Comparison of ENCODE assay signal across 9 mouse cellular contexts in genomic region chr6:87730141-87730540, GRCm38 (mm10). TPM values are rescaled to one million over a fixed set of nuclear protein-coding genes. Genes with fewer than 3 reads are reported as not detected.
DNase-seq lines count a peak whose midpoint lies in the region; ATAC-seq lines count a peak whose summit lies in the region.
"Had no signal": no experiment of that assay in that cellular context is flagged by ENCODE, and none has a peak within 500 bp of the region (broad histone marks: within the 10 kb centered on the region; RNA-seq: fewer than 3 reads in every experiment).

No protein-coding gene starts in this region.

- ATAC-seq in liver, embryonic 11.5 days (replicated peaks; ENCODE audit: low FRiP score) = no peak
- no peak for ATAC-seq in forebrain, embryonic 13.5 days
- no peak for ATAC-seq in neural tube, embryonic 14.5 days (ENCODE audit: low read depth)

- no peak overlapping the region for H3K27ac ChIP-seq in liver, embryonic 11.5 days (ENCODE audit: low read depth, low read length)
- H3K27ac ChIP-seq in forebrain, embryonic 13.5 days = no peak overlapping the region
- H3K27ac ChIP-seq in limb, embryonic 10.5 days = 0 out of 2 replicates have a peak overlapping the region, but pooled peaks have one; percentile 53
- H3K27ac ChIP-seq in neural tube, embryonic 14.5 days (ENCODE audit: low read depth, low read length) = peak overlapping the region; percentile 78

- no peak overlapping the region for H3K9ac ChIP-seq in liver, embryonic 11.5 days (ENCODE audit: low read depth, low read length)
- peak overlapping the region; percentile 65 for H3K9ac ChIP-seq in forebrain, embryonic 13.5 days
- peak overlapping the region; percentile 69 for H3K9ac ChIP-seq in neural tube, embryonic 14.5 days (replicated peaks; ENCODE audit: low read depth, low read length)

- DNase-seq in liver, embryonic 11.5 days (ENCODE audit: low spot score) = no peak
- no peak for DNase-seq in liver
- no peak for DNase-seq in limb, embryonic 10.5 days (ENCODE audit: low spot score)
- DNase-seq in frontal cortex, adult 2 months (ENCODE audit: extremely low spot score in 1 of 2, low spot score in 1 of 2) = no peak
- DNase-seq in right cerebral cortex, postnatal 25 days = no peak
- no peak for DNase-seq in cerebellum, postnatal 10 days

- H3K4me3 ChIP-seq in liver, embryonic 11.5 days (ENCODE audit: low read depth, low read length) = peak overlapping the region; percentile 57
- peak overlapping the region; percentile 55 for H3K4me3 ChIP-seq in forebrain, embryonic 13.5 days
- peak overlapping the region; percentile 63 for H3K4me3 ChIP-seq in limb, embryonic 10.5 days
- peak overlapping the region; percentile 65 for H3K4me3 ChIP-seq in neural tube, embryonic 14.5 days (ENCODE audit: low read depth, low read length)
- H3K4me3 ChIP-seq: myocyte had no signal

- WGBS in liver, embryonic 11.5 days = 22% methylated on average over 13 of the region's 13 CpGs
- WGBS in forebrain, embryonic 13.5 days = 16% methylated on average over 13 of the region's 13 CpGs
- WGBS in limb, embryonic 10.5 days = 15% methylated on average over 13 of the region's 13 CpGs
- WGBS in neural tube, embryonic 14.5 days = 19% methylated on average over 13 of the region's 13 CpGs

- H3K27me3 ChIP-seq in liver, embryonic 11.5 days (replicated peaks; ENCODE audit: control insufficient read depth, insufficient read depth, low read length) = peaks cover 57% of the 10 kb centered on the region
- peaks cover 73% of the 10 kb centered on the region for H3K27me3 ChIP-seq in forebrain, embryonic 13.5 days
- H3K27me3 ChIP-seq in limb, embryonic 10.5 days (ENCODE audit: low read depth, poor library complexity, severe bottlenecking) = peaks cover 79% of the 10 kb centered on the region
- H3K27me3 ChIP-seq in neural tube, embryonic 14.5 days (ENCODE audit: control insufficient read depth, insufficient read depth, low read length) = peaks cover 11% of the 10 kb centered on the region

- H3K36me3 ChIP-seq in liver, embryonic 11.5 days (ENCODE audit: control insufficient read depth, insufficient read depth, low read length) = no peaks in the 10 kb centered on the region
- no peaks in the 10 kb centered on the region for H3K36me3 ChIP-seq in forebrain, embryonic 13.5 days (ENCODE audit: poor library complexity, severe bottlenecking)
- H3K36me3 ChIP-seq in limb, embryonic 10.5 days = no peaks in the 10 kb centered on the region
- no peaks in the 10 kb centered on the region for H3K36me3 ChIP-seq in neural tube, embryonic 14.5 days (ENCODE audit: control insufficient read depth, insufficient read depth, low read length)

- H3K4me2 ChIP-seq in liver, embryonic 11.5 days = peak overlapping the region; percentile 88
- peak overlapping the region; percentile 86 for H3K4me2 ChIP-seq in forebrain, embryonic 13.5 days
- peak overlapping the region; percentile 87 for H3K4me2 ChIP-seq in neural tube, embryonic 14.5 days (ENCODE audit: low read depth, low read length)

- peaks cover 12% of the 10 kb centered on the region for H3K4me1 ChIP-seq in liver, embryonic 11.5 days (replicated peaks; ENCODE audit: control insufficient read depth, insufficient read depth, low read length)
- peaks cover 31% of the 10 kb centered on the region for H3K4me1 ChIP-seq in forebrain, embryonic 13.5 days
- H3K4me1 ChIP-seq in limb, embryonic 10.5 days = peaks cover 28% of the 10 kb centered on the region
- H3K4me1 ChIP-seq in neural tube, embryonic 14.5 days (ENCODE audit: control insufficient read depth, insufficient read depth, low read length) = peaks cover 21% of the 10 kb centered on the region

- no peaks in the 10 kb centered on the region for H3K9me3 ChIP-seq in liver, embryonic 11.5 days (ENCODE audit: control insufficient read depth, low read length)
- H3K9me3 ChIP-seq in forebrain, embryonic 13.5 days (replicated peaks) = no peaks in the 10 kb centered on the region
- H3K9me3 ChIP-seq in limb, embryonic 10.5 days (replicated peaks) = no peaks in the 10 kb centered on the region
- H3K9me3 ChIP-seq in neural tube, embryonic 14.5 days (ENCODE audit: control insufficient read depth, low read length) = no peaks in the 10 kb centered on the region

RNA-seq across cellular contexts. Expression of gene Efcc1, which starts 0.5 kb away (rescaled TPM):
- 0.45 and 0.57 TPM in 2 replicates for polyA plus RNA-seq in liver, embryonic 11.5 days (2014; fragmentation: Nextera tagmentation; extraction: Ambion mirVana)
- polyA plus RNA-seq in forebrain, embryonic 13.5 days (2015; fragmentation: Nextera tagmentation; extraction: Ambion mirVana) = 0.96 and 1.1 TPM in 2 replicates
- 0.08 and 0.18 TPM in 2 replicates for polyA plus RNA-seq in limb, embryonic 10.5 days (2016; fragmentation: Nextera tagmentation; extraction: Ambion mirVana)
- 4.6 TPM in 2 replicates for polyA plus RNA-seq in neural tube, embryonic 14.5 days (2014; fragmentation: Nextera tagmentation; extraction: Ambion mirVana)
- 4.3 and 4.5 TPM in 2 replicates for polyA plus RNA-seq in frontal cortex, adult 2 months (2012; rRNA removed)

RNA-seq across cellular contexts. Expression of gene Gp9, which starts 47.7 kb away (rescaled TPM):
- 37.2 and 37.3 TPM in 2 replicates for polyA plus RNA-seq in liver, embryonic 11.5 days (2014; fragmentation: Nextera tagmentation; extraction: Ambion mirVana)
- 0.77 and 0.89 TPM in 2 replicates for polyA plus RNA-seq in forebrain, embryonic 13.5 days (2015; fragmentation: Nextera tagmentation; extraction: Ambion mirVana)
- 1.6 and 2.1 TPM in 2 replicates for polyA plus RNA-seq in limb, embryonic 10.5 days (2016; fragmentation: Nextera tagmentation; extraction: Ambion mirVana)
- 0.32 and 0.73 TPM in 2 replicates for polyA plus RNA-seq in neural tube, embryonic 14.5 days (2014; fragmentation: Nextera tagmentation; extraction: Ambion mirVana)
- polyA plus RNA-seq in frontal cortex, adult 2 months (2012; rRNA removed) = 0.99 and 1.9 TPM in 2 replicates
- polyA plus RNA-seq: myocyte had no signal

RNA-seq across cellular contexts. Expression of gene Aplf, which starts 58.1 kb away (rescaled TPM):
- polyA plus RNA-seq in liver, embryonic 11.5 days (2014; fragmentation: Nextera tagmentation; extraction: Ambion mirVana) = 22.5 and 25.2 TPM in 2 replicates
- 12.7 and 12.9 TPM in 2 replicates for polyA plus RNA-seq in forebrain, embryonic 13.5 days (2015; fragmentation: Nextera tagmentation; extraction: Ambion mirVana)
- polyA plus RNA-seq in limb, embryonic 10.5 days (2016; fragmentation: Nextera tagmentation; extraction: Ambion mirVana) = 12.6 and 12.7 TPM in 2 replicates
- polyA plus RNA-seq in neural tube, embryonic 14.5 days (2014; fragmentation: Nextera tagmentation; extraction: Ambion mirVana) = 9.7 and 10.2 TPM in 2 replicates
- 4.2 and 4.6 TPM in 2 replicates for polyA plus RNA-seq in frontal cortex, adult 2 months (2012; rRNA removed)

Comparison
In these comparisons a context has a peak if more than half of its experiments do, and no peak if none do; other contexts are left out.
1. H3K27ac ChIP-seq: peak in limb, embryonic 10.5 days (single experiment) and neural tube, embryonic 14.5 days (single experiment); none in liver, embryonic 11.5 days (single experiment) and forebrain, embryonic 13.5 days (single experiment).
2. RNA of gene Gp9, which starts 47.7 kb away (polyA plus RNA-seq): 37.2 to 37.3 TPM in liver, embryonic 11.5 days; 0.99 to 1.9 TPM in frontal cortex, adult 2 months, 1.6 to 2.1 TPM in limb, embryonic 10.5 days, 0.77 to 0.89 TPM in forebrain, embryonic 13.5 days and 0.32 to 0.73 TPM in neural tube, embryonic 14.5 days; every median in the first group is over 10 times any median in the second.
3. Peak in every context shown above with its lines, with median percentiles within 50 percentile points of each other: H3K4me2 ChIP-seq and H3K4me3 ChIP-seq.